ENCODE assay signal across 19 mouse cellular contexts in the genomic region with DNA sequence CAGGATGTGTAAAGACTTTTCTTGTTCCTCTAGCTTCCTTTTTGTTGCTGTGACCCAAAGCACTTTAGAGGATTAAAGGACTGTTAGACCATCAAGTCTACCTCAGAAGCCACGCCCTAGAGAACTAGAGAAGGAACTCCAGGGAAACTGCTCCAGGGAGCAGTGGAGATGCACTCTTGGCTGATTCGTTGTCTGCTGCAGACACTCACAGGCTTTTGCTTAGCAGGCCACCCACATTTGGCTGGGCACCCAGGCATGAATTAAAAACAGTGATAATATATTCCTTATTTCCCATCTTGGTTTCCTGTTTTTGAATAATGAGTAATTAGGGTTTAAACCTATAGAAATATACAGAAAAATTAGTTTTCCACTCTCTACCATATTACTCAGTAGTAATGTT.
"Had no signal": no experiment of that assay in that cellular context is flagged by ENCODE, and none has a peak within 500 bp of the region (broad histone marks: within the 10 kb centered on the region; RNA-seq: fewer than 3 reads in every experiment).

No protein-coding gene starts in this region.

- H3K4me2 ChIP-seq: liver, embryonic 12.5 days; lung, embryonic 14.5 days; midbrain, embryonic 13.5 days; neural tube, embryonic 13.5 days; neural tube, embryonic 15.5 days; stomach, embryonic 15.5 days had no signal

- DNase-seq: lung, adult 18-20 months; lung, embryonic 14.5 days; lung, postnatal 10 days; lung, postnatal 4 days; retina, postnatal 1 day; right cerebral cortex, postnatal 4 days; thymus, adult 2 months; thymus, postnatal 25 days; thymus, postnatal 4 days had no signal

- H3K27me3 ChIP-seq: liver, embryonic 12.5 days; midbrain, embryonic 13.5 days; neural tube, embryonic 13.5 days; neural tube, embryonic 15.5 days; stomach, embryonic 15.5 days had no signal

- H3K27ac ChIP-seq: liver, embryonic 12.5 days; liver, embryonic 14.5 days; midbrain, embryonic 10.5 days; midbrain, embryonic 13.5 days; neural tube, embryonic 13.5 days; neural tube, embryonic 15.5 days; stomach, embryonic 15.5 days; stomach, postnatal 0 days had no signal

- H3K9me3 ChIP-seq: liver, embryonic 12.5 days; midbrain, embryonic 10.5 days; midbrain, embryonic 13.5 days; neural tube, embryonic 13.5 days; neural tube, embryonic 15.5 days; stomach, embryonic 15.5 days had no signal

- H3K4me1 ChIP-seq: liver, embryonic 12.5 days; midbrain, embryonic 10.5 days; midbrain, embryonic 13.5 days; neural tube, embryonic 13.5 days; neural tube, embryonic 15.5 days; stomach, embryonic 15.5 days had no signal

- ATAC-seq: liver, embryonic 12.5 days; midbrain, embryonic 13.5 days; midbrain, embryonic 16.5 days had no signal

- H3K36me3 ChIP-seq: liver, embryonic 12.5 days; midbrain, embryonic 10.5 days; midbrain, embryonic 13.5 days; neural tube, embryonic 13.5 days; neural tube, embryonic 15.5 days; stomach, embryonic 15.5 days had no signal

- H3K4me3 ChIP-seq: liver, embryonic 12.5 days; midbrain, embryonic 10.5 days; midbrain, embryonic 13.5 days; myocyte; neural tube, embryonic 13.5 days; neural tube, embryonic 15.5 days; stomach, embryonic 15.5 days had no signal

- H3K9ac ChIP-seq: liver, embryonic 12.5 days; liver, embryonic 14.5 days; lung, embryonic 14.5 days; midbrain, embryonic 13.5 days; neural tube, embryonic 13.5 days; neural tube, embryonic 15.5 days; stomach, embryonic 15.5 days had no signal
